Mouse (Mus musculus) heart, adult 2 months (tissue): ENCODE data around the gene Usp34. TPM values are rescaled to one million over a fixed set of nuclear protein-coding genes. Genes with fewer than 3 reads are reported as not detected.
A peak's percentile ranks its signal among the peaks of the same experiment; 100 is the strongest.
"Not testable (repeated sequence)": the region's sequence is repeated elsewhere in the genome, so short reads cannot be mapped to it uniquely, and the experiment has no call there.

Experiments
- DNase-seq, 2 experiments: peaks; one replicate each; pipeline ENCODE4 v3.0.0; 2021
- H3K27ac ChIP-seq: fragments of 200-600 bp; 2 replicates; pipeline ENCODE4 v1.8.1; 2022
- H3K27me3 ChIP-seq: fragments of 200-500 bp; 2 replicates; pipeline ENCODE4 v1.6.1; 2012; ENCODE audit warnings: mild to moderate bottlenecking, low read length, inconsistent platforms, mixed read lengths; ENCODE audit not compliant: control insufficient read depth, insufficient read depth
- H3K36me3 ChIP-seq: fragments of 200-500 bp; 2 replicates; pipeline ENCODE4 v1.6.1; 2012; ENCODE audit warnings: low read length, inconsistent platforms; ENCODE audit not compliant: control insufficient read depth, insufficient read depth
- H3K4me1 ChIP-seq: fragments of 200-500 bp; 2 replicates; pipeline ENCODE4 v1.6.1; 2011; ENCODE audit warnings: low read length; ENCODE audit not compliant: control insufficient read depth, insufficient read depth
- H3K4me3 ChIP-seq: fragments of 200-600 bp; 2 replicates; pipeline ENCODE4 v1.8.1; 2022
- H3K79me2 ChIP-seq: fragments of 200-500 bp; replicated peaks from 2 replicates; pipeline ENCODE4 v1.6.1; 2012; ENCODE audit warnings: mild to moderate bottlenecking, inconsistent platforms, low read length, moderate library complexity, mixed read lengths; ENCODE audit not compliant: control insufficient read depth, insufficient read depth
- H3K9ac ChIP-seq: fragments of 200-500 bp; 2 replicates; pipeline ENCODE4 v1.6.1; 2012; ENCODE audit warnings: low read depth, mild to moderate bottlenecking, control low read depth, inconsistent platforms, low read length, mixed read lengths
- CTCF ChIP-seq: fragments of 200-600 bp; IDR thresholded peaks from 2 replicates; pipeline ENCODE4 v1.8.1; 2022; ENCODE audit warnings: antibody characterized with exemption, mild to moderate bottlenecking, moderate library complexity
- EP300 ChIP-seq: fragments of 200-500 bp; IDR thresholded peaks from 2 replicates; pipeline ENCODE4 v1.6.1; 2011; ENCODE audit warnings: low read depth, low read length, control low read depth; ENCODE audit not compliant: insufficient read depth
- POLR2A ChIP-seq: fragments of 200-500 bp; IDR thresholded peaks from 2 replicates; pipeline ENCODE4 v1.6.1; 2011; ENCODE audit warnings: mild to moderate bottlenecking, low read depth, low read length, control low read depth; ENCODE audit not compliant: insufficient read depth
- WGBS: fragments of 180-500 bp; shearing (Covaris S2); methylation state at CpG from one replicate; pipeline ENCODE4 v1.1.7; 2018; 5-methylcytosine and 5-hydroxymethylcytosine counted together
- intact Hi-C: fragments of 180-260 bp; cut with DNase I; formaldehyde crosslinking; loops from one replicate; pipeline ENCODE4 v1.15.1; 2025
- polyA plus RNA-seq: library from polyadenylated mRNA; depleted of rRNA; stranded (reverse); fragments of >200 nt; gene quantifications from 2 replicates; pipeline ENCODE4 v1.2.3, GENCODE M21; 2012
- total RNA-seq, 2 experiments: library from RNA; stranded (reverse); gene quantifications; 2 replicates each; pipeline ENCODE4 v1.2.3; 2021

Usp34 gene
- total and polyA plus RNA-seq, 3 experiments: 8.0 to 38.3 (median 33.5) TPM

DNA sequence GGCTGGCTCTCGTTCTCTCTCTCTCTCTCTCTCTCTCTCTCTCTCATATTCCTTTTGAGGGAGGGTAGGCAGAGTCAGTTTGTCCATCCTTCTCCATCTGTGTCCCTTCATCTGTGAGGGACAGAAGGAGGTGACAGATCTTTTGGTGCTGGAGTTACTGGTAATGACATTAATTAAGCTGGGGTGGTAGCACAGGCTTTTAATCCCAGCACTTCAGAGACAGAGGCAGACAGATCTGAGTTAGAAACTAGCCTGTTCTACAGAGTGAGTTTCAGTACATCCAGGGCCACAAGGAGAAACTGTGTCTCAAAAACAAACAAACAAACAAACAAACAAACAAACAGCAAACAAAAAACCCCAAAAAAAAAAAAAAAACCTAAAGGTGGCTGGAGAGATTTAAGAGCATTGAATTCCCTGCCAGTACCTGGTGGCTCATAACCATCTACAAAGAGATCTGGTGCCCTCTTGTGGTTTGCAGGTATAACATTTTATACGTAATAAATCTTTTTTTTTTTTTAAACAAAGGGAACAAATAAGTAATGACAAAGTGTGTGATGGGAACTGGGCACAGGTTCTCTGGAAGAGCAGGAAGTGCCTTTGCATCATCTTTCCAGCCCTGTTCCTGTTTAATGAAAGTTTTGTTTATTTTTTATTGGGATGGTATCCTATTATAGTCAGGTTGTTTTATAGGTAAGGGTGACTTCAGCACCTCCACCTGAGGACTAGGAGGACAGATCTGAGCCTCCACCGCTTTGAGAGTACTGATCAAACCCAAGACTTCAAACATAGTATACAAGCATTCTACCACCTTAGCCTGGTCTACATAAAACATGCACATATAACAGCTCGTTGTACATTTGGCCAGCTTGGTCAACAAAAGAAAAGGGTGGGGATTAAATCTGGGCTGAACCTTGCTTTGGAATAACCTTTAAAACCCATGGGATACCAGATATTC lies 34.6 kb upstream of the Usp34 start:
- peaks cover 5% of the 10 kb centered on the region for H3K36me3 ChIP-seq
- 70% methylated on average over 4 of the region's 4 CpGs for WGBS
- no peaks in the 10 kb centered on the region for H3K27me3 ChIP-seq
- DNase-seq: peak in 1 of 2 experiments; percentile 12
- H3K79me2 ChIP-seq: no peaks in the 10 kb centered on the region
- peak; percentile 79 for TF ChIP-seq CTCF
- no peak for TF ChIP-seq POLR2A
- no peak for TF ChIP-seq EP300
- H3K9ac ChIP-seq: no peak overlapping the region
- intact Hi-C loops: loop anchor here (1.0 to 5.0 kb wide), 4 partner anchors 123 to 640 kb away; partner anchors contain the start of gene Fam161a
- no peak overlapping the region for H3K27ac ChIP-seq
- no peak overlapping the region for H3K4me3 ChIP-seq
- no peaks in the 10 kb centered on the region for H3K4me1 ChIP-seq

- no peaks in the 10 kb centered on the region for H3K79me2 ChIP-seq
- TF ChIP-seq POLR2A (no peak), CTCF (no peak), EP300 (no peak)
- H3K27me3 ChIP-seq: no peaks in the 10 kb centered on the region
- no peaks in the 10 kb centered on the region for H3K4me1 ChIP-seq
- H3K9ac ChIP-seq: no peak overlapping the region
- H3K4me3 ChIP-seq: no peak overlapping the region
- DNase-seq: no peak
- H3K36me3 ChIP-seq: peaks cover 3% of the 10 kb centered on the region
- H3K27ac ChIP-seq: no peak overlapping the region
- 80% methylated on average over 3 of the region's 3 CpGs for WGBS
- intact Hi-C loops: no loop called here
Observed at GRCm38 (mm10) chr11:23275780-23276179, 30.9 kb upstream of the Usp34 start.

- Histone ChIP-seq H3K36me3 (peaks cover 5% of the 10 kb centered on the region), H3K4me3 (no peak overlapping the region), H3K27me3 (no peaks in the 10 kb centered on the region), H3K79me2 (no peaks in the 10 kb centered on the region), H3K4me1 (no peaks in the 10 kb centered on the region), H3K27ac (no peak overlapping the region), H3K9ac (no peak overlapping the region)
- DNase-seq: no peak
- TF ChIP-seq POLR2A (no peak), CTCF (no peak), EP300 (no peak)
- 96% methylated on average over 4 of the region's 4 CpGs for WGBS
- intact Hi-C loops: no loop called here
Observed at GRCm38 (mm10) chr11:23284469-23284868, 22.2 kb upstream of the Usp34 start.

DNA sequence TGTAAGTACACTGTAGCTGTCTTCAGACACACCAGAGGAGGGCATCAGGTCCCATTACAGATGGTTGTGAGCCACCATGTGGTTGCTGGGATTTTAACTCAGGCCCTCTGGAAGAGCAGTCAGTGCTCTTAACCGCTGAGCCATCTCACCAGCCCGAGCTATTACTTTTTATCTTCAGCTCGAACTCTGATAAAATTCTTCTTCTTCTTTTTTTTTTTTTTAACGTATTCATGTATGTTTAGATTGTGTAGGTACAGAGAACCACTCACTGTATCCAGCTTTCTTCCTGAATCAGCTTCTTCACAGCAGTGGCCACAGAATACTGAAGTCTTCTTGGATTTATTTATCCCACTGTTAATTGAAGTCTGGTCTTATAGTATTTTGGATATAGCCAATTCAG lies 17.8 kb upstream of the Usp34 start:
- H3K4me3 ChIP-seq, DNase-seq, intact Hi-C loops, H3K36me3 ChIP-seq, H3K27ac ChIP-seq, H3K27me3 ChIP-seq, H3K9ac ChIP-seq, H3K79me2 ChIP-seq, H3K4me1 ChIP-seq: not testable (repeated sequence)
- WGBS: 68% methylated on average over 4 of the region's 4 CpGs

DNA sequence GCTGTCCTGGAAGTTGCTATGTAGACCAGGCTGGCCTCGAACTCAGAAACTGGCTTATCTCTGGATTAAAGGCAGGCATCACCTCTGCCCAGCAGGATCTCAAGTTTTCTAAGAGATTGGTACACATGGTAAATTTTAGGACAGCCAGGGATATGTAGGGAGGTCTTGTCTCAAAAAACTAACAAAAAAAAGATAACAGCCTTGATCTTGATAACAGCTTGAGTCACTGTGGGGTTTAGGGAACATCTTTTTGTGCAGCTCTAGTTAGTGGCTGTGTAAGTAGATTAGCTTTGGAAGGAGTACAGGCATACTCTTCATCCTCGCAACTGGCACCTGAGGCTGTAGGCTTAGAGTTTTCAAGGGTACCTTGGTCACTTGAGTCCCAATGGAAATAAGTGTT lies 9.3 kb upstream of the Usp34 start:
- peaks cover 6% of the 10 kb centered on the region for H3K36me3 ChIP-seq
- H3K9ac ChIP-seq: no peak overlapping the region
- DNase-seq: no peak
- intact Hi-C loops: no loop called here
- no peaks in the 10 kb centered on the region for H3K4me1 ChIP-seq
- no peak overlapping the region for H3K27ac ChIP-seq
- no peaks in the 10 kb centered on the region for H3K27me3 ChIP-seq
- WGBS: 99% methylated on average over 2 of the region's 2 CpGs
- H3K79me2 ChIP-seq: no peaks in the 10 kb centered on the region
- H3K4me3 ChIP-seq: no peak overlapping the region
- TF ChIP-seq EP300: no peak
- TF ChIP-seq CTCF: no peak
- TF ChIP-seq POLR2A: no peak

- no peak overlapping the region for H3K27ac ChIP-seq
- no peaks in the 10 kb centered on the region for H3K4me1 ChIP-seq
- no peak for DNase-seq
- no peaks in the 10 kb centered on the region for H3K27me3 ChIP-seq
- peaks cover 4% of the 10 kb centered on the region for H3K36me3 ChIP-seq
- H3K4me3 ChIP-seq: no peak overlapping the region
- no peaks in the 10 kb centered on the region for H3K79me2 ChIP-seq
- no peak overlapping the region for H3K9ac ChIP-seq
- intact Hi-C loops: no loop called here
- WGBS: 96% methylated on average over 2 of the region's 2 CpGs
- TF ChIP-seq POLR2A (no peak), CTCF (no peak), EP300 (no peak)
Observed at GRCm38 (mm10) chr11:23298301-23298700, 8.4 kb upstream of the Usp34 start.
